Mouse (Mus musculus): Measurements from ENCODE around the gene Gm1993.
"Not testable (repeated sequence)": the region's sequence is repeated elsewhere in the genome, so short reads cannot be mapped to it uniquely, and the experiment has no call there.

Gene Gm1993

DNA sequence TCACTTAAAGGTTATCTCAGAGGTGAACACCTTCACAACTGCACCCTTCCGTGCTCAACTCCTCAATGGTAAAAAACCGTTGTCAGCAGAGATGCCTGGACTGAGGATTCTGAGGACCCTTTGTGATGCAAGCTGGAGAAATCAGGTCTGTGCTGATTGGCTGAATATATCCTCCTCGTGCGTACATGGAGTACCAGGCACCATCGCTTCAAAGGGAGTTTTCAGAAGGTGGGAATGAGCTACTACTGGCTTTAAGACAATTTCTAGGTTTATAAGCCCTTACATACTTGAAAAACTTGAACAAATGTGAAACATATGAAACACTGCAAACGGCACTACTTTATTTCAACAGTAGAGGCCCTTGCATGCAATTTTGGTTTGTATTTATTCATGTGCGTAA, at the start of gene Gm1993:
Gene Gm1993, minus strand, starts transcription at position 101 of the 400 bp plus-strand sequence.
- not testable (repeated sequence) for DNase-seq
